Mouse (Mus musculus) G1E (cell line): Measurements from ENCODE around the gene Cers6.

ENCODE experiments used
- CTCF ChIP-seq: IDR thresholded peaks from 2 replicates; pipeline ENCODE4 v1.5.1; 2012; ENCODE audit warnings: low read depth, low read length, inconsistent platforms, mixed read lengths
- GATA1 ChIP-seq: IDR thresholded peaks from 2 replicates; pipeline ENCODE4 v1.6.1; 2012; ENCODE audit warnings: borderline replicate concordance, low read length, inconsistent platforms, mixed read lengths

GRCm38 (mm10) chr2:69019026-69019565 is 157.9 kb downstream of the Cers6 start:
- TF ChIP-seq CTCF (no peak), GATA1 (no peak)
